Mouse (Mus musculus) myocyte (in vitro differentiated cells): ENCODE data around the gene Eepd1.

ENCODE experiments used
- CEBPB ChIP-seq: IDR thresholded peaks from 2 replicates; pipeline ENCODE4 v1.6.1; 2011; ENCODE audit warnings: mild to moderate bottlenecking, moderate library complexity; ENCODE audit not compliant: poor library complexity, insufficient read depth, severe bottlenecking
- E2F4 ChIP-seq: IDR thresholded peaks from one replicate; pipeline ENCODE4 v1.6.1; 2011; ENCODE audit warnings: mild to moderate bottlenecking, control low read depth, moderate library complexity; ENCODE audit not compliant: insufficient read depth
- MAX ChIP-seq: IDR thresholded peaks from one replicate; pipeline ENCODE4 v1.6.1; 2011; ENCODE audit warnings: low read depth, mild to moderate bottlenecking, control low read depth
- MYOD1 ChIP-seq, 3 experiments: IDR thresholded peaks; one replicate each; pipeline ENCODE4 v1.6.1; 2011; ENCODE audit warnings: control low read depth in 2 of 3, low read depth in 2 of 3, mild to moderate bottlenecking in 2 of 3, moderate library complexity in 1 of 3; ENCODE audit not compliant: insufficient read length in 2 of 3, control insufficient read depth in 1 of 3
- MYOG ChIP-seq, 3 experiments: IDR thresholded peaks; one replicate each; pipeline ENCODE4 v1.6.1; 2011; ENCODE audit warnings: control low read depth in 2 of 3, low read depth in 2 of 3, mild to moderate bottlenecking in 2 of 3; ENCODE audit not compliant: insufficient read length in 2 of 3, control insufficient read depth in 1 of 3, insufficient read depth in 1 of 3
- POLR2A ChIP-seq: IDR thresholded peaks from one replicate; pipeline ENCODE4 v1.6.1; 2011; ENCODE audit warnings: low read depth, mild to moderate bottlenecking, control low read depth, moderate library complexity; ENCODE audit not compliant: insufficient read length
- POLR2AphosphoS2 ChIP-seq: IDR thresholded peaks from one replicate; pipeline ENCODE4 v1.6.1; 2011; ENCODE audit warnings: low read depth, control low read depth; ENCODE audit not compliant: insufficient read length
- SRF ChIP-seq: IDR thresholded peaks from one replicate; pipeline ENCODE4 v1.6.1; 2011; ENCODE audit warnings: low read depth; ENCODE audit not compliant: control insufficient read depth, insufficient read length
- TCF12 ChIP-seq: IDR thresholded peaks from one replicate; pipeline ENCODE4 v1.6.1; 2011; ENCODE audit warnings: mild to moderate bottlenecking, control low read depth; ENCODE audit not compliant: poor library complexity, insufficient read depth, severe bottlenecking
- USF1 ChIP-seq: IDR thresholded peaks from one replicate; pipeline ENCODE4 v1.6.1; 2011; ENCODE audit warnings: low read depth, mild to moderate bottlenecking, control low read depth, moderate library complexity

GRCm38 (mm10) chr9:25571381-25571780 lies 90.0 kb downstream of the Eepd1 start:
- TF ChIP-seq POLR2AphosphoS2 = no peak
- no peak for TF ChIP-seq POLR2A
- TF ChIP-seq USF1 = no peak
- TF ChIP-seq CEBPB = no peak
- TF ChIP-seq MAX = no peak
- no peak for TF ChIP-seq TCF12
- no peak for TF ChIP-seq SRF
- TF ChIP-seq MYOD1 (IDR thresholded peaks at IDR 0.05; ENCODE audit: control insufficient read depth in 1 of 3, insufficient read length in 2 of 3, low read depth in 2 of 3) = no peak
- no peak for TF ChIP-seq MYOG (IDR thresholded peaks at IDR 0.05; ENCODE audit: control insufficient read depth in 1 of 3, insufficient read depth in 1 of 3, insufficient read length in 2 of 3, low read depth in 2 of 3)
- no peak for TF ChIP-seq E2F4
